Mouse (Mus musculus) left cerebral cortex, postnatal 14 days (tissue): ENCODE data around the gene Tnpo1. TPM values are rescaled to one million over a fixed set of nuclear protein-coding genes. Genes with fewer than 3 reads are reported as not detected.
A peak's percentile ranks its signal among the peaks of the same experiment; 100 is the strongest.

ENCODE experiments used
- DNase-seq, 2 experiments: peaks; one replicate each; pipeline ENCODE4 v3.0.0; 2021 to 2022; ENCODE audit warnings: low spot score in 2 of 2, mixed read lengths in 1 of 2
- intact Hi-C: fragments of 180-260 bp; cut with DNase I; formaldehyde crosslinking; loops from one replicate; pipeline ENCODE4 v1.15.1; 2025
- total RNA-seq, 2 experiments: library from RNA; stranded (reverse); gene quantifications; 2 replicates each; pipeline ENCODE4 v1.2.3; 2021

Gene Tnpo1
- total RNA-seq, 2 experiments from 2014 or later: 63.0 to 70.3 TPM

DNA sequence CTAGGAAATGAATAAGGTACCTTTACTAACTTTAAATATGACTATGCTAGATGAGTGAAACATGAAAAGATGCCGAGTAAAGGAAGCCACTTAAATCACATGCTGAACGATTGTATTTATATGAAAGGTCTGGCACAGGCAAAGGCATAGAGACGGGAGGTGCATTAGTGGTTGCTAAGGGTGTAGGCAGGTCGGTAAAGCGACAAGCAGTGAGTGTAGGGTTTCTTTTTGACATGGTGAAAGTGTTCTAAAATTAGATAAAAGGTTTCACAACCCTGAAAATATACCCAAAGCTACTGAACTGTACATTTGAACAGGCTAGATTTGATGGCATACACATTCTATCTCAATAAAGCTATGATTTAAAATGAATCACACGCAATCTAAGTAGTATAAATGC is 10.9 kb upstream of the Tnpo1 start:
- no peak for DNase-seq
- intact Hi-C loops: no loop called here

DNA sequence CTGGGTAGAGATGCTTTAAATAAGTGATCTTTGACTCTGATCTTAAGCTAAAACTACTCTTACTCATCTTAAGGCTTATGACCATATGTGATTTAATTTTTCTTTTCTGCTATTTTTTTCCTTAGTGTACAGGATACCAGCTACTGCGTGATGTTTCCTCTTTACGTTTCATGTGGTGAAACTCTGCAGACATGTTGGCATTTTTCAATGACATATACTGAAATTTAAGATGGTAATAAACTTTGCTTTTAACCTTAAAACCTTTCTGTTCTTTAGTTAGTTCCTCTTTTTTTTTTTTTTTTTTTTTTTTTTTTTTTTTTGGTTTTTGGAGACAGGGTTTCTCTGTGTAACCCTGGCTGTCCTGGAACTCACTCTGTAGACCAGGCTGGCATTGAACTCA is 2.7 kb upstream of the Tnpo1 start:
- intact Hi-C loops: loop anchor here (5.0 kb wide), 1 partner anchor 37 kb away; no protein-coding TSS in a partner anchor
- DNase-seq: no peak

DNA sequence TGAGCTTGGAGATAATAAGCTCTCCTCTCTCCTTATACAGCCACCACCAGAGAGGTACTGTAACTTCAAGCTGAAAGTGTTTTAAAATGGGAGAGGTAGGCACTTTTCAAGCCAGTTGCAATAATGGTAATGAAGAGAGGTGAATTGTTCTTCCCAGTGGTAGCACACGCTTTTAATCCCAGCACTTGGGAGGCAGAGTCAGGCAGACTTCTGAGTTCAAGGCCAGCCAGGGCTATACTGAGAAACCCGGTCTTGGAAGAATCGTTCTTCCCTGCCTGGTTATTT is 716 bp upstream of the Tnpo1 start:
- intact Hi-C loops: loop anchor here (5.0 kb wide), 1 partner anchor 35 kb away; no protein-coding TSS in a partner anchor
- no peak for DNase-seq

DNA sequence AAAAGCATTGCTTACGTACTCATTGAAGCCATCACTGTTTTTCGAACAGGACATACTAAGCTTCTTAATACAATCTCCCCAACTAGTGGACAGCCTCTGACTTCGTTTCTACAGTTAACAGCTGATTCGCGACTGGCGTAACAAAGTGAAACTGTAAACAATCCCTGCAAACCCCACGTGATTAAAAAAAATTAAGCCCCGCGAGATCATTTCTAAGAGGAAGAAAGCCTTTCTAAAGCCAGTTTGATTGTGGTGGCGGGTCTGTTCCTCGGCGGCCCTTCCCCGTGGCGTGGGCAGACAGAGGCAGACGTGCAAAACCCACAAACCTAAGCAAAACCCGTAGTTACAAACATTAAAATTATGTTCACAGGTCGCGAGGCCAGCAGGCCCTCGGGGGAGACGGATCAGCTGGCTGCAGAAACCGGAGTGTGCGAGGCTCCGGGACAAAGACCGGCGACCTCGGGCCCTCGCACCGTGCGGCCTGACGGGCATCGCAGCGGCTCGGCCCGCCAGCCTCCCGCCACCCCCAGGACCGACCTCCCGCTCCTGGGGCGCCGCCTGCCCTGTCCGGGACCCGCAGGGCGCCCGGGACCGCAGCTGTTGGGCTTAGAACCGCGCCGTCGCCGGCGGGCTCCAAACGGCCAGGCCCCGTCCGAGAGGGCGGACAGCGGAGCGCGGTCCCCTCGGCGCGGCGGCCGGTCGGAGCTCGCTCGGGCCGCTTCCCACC is 535 bp downstream of the Tnpo1 start:
- peak; percentile 41 to 74 for DNase-seq
- intact Hi-C loops: loop anchor here (5.0 kb wide), 1 partner anchor 33 kb away; no protein-coding TSS in a partner anchor

DNA sequence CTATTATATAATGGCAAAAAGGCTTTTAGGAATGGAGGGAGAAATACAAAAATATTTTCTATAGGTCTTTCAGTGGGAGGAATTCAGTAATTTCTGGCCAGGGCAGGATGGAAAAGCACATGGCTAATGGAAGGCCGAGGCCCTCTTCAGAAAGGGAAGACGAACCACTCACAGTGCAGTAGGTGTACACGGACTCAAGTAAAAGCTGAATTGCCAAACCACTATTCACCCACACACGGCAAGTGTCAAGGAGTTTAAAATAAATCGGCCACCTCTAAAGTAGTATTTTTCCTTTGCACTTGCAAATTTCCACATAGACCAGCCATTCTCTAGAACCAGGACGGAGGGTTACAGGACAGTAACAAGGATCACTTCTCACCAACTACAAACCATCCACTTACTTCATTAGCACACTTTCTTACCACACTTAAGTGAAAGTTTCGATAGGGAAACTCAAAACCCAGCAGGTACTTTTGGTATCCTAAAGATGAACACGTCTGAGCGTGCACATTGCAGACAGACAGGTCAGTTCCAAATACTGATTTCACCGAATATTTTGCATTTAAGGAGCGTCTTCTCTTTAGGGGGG is 1.2 kb downstream of the Tnpo1 start:
- no peak for DNase-seq
- intact Hi-C loops: loop anchor here (5.0 kb wide), 1 partner anchor 33 kb away; no protein-coding TSS in a partner anchor

DNA sequence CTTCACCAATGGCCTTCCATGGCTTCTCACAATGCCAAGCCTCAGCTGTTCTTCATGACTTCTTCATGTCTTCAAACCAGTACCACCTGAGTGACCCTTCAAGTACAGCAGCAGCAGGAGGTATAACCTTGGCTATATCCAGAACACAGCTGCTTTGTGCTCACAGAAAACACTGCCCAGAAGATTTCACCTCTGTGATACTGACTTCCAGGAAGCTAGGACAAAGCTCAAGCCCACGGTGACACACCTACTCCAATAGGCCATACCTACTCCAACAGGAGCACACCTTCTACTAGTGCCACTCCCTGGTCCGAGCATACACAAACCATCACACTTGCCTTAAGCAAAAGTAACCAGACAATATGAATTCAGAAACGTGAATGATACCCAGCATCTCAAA is 3.4 kb downstream of the Tnpo1 start:
- intact Hi-C loops: no loop called here
- DNase-seq: no peak

DNA sequence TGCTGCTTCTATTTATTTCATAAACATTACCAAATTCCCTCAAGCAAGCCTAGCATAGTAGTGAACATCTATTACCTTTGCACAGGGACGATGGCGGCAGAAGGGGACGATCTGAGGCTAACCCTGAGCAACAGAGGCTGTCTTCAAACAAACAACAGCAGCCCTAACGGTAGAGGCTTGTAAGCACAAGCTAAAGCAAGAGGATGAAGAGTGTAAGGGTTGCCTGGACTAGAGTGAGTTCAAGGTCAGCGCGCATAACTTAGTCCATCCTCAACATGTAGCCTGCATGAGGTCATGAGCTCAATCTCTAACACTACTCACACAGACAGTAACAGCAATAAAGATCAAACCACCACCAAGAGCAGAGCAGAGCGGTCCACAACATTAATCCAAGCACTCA is 4.9 kb downstream of the Tnpo1 start:
- no peak for DNase-seq
- intact Hi-C loops: no loop called here

DNA sequence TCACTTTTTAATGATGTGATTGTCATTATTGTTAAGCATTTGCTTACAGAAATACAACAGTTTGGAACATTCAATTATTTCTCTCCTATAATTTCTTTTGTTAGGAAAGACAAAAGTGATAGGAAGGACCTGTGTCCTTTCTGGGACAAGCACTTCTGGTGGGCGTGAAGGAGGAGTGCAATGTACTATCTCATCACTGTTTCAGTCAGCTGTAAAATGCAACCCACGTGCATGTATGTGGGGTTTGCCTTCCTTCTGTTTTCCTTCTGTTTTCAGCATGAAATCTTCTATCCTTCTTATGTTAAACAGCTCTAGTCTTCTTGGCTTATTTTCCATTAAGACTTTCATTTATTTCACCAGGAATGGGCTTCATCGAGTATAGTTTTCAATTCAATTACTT is 5.9 kb downstream of the Tnpo1 start:
- intact Hi-C loops: no loop called here
- DNase-seq: no peak

DNA sequence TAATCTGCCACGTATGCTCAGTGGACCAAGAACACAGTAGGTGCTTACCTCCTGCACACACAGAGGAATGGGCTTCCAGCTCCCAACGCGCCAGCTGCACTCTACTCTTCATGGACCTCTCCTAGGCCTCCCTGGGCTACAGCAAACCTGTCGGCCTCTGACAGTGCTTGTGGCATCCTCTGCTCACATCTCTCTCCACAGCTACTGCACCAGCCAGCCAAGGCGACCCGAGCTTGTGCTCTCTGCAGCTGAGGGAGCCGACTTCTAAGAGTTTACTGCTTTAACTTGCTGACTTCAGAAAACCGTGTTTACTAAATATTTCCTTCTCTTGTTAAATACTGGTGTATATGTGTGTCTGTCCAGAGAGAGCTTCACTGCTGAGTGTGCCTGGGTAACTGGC is 6.5 kb downstream of the Tnpo1 start:
- DNase-seq: no peak
- intact Hi-C loops: no loop called here

DNA sequence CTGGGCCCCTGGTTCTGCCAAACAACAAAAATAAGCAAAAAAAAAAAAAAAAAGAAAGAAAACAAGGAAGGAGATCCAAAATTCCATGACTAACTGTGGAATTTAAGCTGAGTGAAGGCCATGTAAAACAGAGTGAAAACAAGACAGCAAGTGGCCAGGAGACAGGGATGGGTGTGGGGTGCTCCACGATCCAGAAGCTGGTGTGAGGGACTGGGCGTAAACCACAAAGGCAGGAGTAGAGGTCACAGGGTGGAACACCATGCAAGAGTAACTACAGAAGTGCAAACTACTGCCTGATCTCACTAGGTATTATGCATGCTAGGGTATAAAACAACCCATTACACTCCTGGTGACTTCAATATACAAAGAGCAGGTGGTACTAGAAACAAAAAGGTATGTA is 8.3 kb downstream of the Tnpo1 start:
- no peak for DNase-seq
- intact Hi-C loops: no loop called here

DNA sequence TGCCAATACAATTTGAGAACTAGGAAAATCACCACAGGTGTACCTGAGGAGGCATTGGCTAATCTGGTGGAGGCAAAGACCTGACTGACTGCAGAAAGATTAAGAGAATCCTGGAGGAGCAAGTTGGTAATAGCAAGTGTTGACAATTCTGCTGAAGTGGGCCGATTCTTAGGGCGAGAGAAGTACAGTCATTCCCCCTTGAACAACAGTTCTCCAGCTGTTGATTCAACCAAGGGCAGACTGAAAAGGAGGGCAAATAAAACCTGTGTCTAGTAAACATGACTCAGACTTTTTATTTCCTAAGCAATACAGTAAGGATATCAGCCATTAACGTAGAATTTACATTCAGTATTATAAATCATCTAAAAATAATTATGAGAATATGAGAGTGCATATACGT is 10.6 kb downstream of the Tnpo1 start:
- intact Hi-C loops: no loop called here

DNA sequence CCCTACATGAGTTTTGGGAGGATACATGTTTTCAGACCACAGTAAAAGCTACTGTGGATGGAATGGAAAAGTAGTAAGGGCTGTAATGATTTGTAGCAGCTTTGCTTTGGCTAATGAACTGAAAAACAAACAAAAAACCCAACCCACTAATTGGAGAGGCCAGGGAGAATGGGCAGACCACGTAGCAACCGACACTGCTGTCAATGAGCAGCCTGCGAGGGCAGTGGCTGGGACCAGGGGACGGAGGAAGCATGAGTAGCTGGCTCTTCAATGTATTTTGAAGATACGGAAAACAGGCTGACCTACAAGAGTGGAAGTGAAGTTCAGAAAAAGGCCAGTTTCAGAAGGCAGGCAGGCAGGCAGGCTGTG is 11.4 kb downstream of the Tnpo1 start:
- no peak for DNase-seq
- intact Hi-C loops: no loop called here

More for the DNA sequence above, 10.6 kb downstream of the Tnpo1 start:
- no peak for DNase-seq

DNA sequence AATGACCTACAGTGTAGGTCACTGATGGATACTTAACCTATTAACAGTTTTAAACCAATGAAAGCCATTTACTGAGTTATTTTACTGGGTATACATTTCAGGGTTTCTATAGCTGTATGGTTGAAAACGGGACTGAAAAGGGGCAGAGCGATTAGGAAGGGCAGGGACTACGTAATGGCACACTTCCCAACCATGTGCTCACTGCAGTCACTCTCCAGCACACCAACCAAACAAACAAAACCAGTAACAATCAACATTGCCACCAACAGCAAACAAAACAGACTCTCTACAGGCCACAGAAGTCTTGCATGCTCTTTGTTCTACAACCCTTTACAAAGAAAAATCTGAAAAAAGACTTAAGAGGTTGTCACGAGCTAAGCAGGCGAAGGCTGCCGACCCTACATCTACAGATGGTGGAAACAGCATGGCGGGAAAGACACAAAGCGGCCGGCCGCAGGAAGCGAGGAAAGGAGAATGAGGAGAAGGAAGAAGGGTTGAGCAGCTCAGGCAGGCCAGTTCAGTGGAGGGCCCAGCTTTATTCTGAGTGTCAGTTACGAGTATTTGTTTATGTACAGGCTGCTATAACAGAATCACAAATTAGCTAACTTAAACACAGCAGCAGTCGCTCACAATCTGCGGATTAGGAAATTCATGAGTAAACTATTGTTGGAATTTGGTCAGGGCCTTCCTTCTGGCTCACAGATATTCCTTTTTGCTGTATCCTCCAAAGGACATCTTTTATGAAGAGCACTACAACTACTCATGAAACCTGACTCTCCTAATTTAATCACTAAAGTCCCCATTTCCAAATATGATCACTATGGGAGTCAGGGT is 12.0 kb downstream of the Tnpo1 start:
- DNase-seq: no peak
- intact Hi-C loops: no loop called here

DNA sequence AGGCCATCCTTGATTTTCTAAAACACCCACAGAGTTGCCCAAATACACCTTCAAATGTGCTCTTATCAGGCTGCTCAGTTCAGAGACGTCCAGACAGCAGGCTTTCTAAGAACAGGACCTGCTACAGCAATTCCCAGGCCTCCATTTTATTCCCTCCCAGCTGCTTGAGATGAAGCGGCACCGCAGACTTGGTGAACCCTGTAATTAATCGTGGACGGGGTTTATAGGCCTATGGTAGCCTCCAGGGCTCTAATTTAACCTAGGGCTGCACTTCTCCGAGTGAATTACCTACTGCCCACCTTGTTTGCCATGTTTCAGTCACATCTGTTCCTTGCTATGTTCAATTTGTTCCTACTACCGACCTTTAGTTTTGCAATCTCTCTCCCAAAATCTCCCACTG is 13.0 kb downstream of the Tnpo1 start:
- no peak for DNase-seq
- intact Hi-C loops: no loop called here

DNA sequence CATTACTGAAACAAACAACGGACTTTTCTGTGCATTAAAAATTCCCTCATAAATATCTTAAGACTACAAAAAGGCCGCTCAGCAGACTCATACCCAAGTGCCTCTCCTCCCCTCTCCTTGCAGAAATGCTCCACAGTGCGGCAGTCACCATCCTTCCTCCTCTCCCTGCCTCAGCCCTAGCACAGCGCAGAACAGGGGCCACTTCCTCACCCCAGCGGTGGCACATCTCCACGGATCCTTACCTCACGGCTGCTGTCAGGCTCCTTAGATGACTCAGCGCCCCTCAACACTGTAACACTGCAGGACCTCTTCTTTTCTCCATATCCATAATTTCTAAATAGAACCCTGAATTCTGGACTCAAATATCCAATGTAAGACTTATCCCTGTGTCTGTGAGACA is 13.6 kb downstream of the Tnpo1 start:
- DNase-seq: no peak

DNA sequence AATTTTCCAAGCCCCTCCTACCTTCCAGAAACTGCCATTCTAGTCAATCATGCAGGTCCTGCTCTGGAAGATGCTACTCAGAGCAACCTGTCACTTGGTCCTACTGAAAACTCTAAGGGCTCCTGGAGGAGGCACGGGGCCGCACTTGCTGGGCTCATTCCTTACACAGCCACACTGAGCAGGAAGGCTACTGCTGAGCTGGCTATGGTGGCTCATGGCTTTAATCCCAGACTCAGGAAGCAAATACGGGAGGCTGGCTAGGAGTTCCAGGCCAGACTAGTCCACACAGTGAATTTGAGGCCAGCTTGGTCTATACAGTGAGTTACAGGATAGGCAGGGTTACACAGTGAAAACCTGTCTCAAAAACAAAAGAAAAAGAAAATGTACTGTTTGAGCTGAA is 15.4 kb downstream of the Tnpo1 start:
- intact Hi-C loops: no loop called here

More for the DNA sequence above, 13.6 kb downstream of the Tnpo1 start:
- intact Hi-C loops: no loop called here

DNA sequence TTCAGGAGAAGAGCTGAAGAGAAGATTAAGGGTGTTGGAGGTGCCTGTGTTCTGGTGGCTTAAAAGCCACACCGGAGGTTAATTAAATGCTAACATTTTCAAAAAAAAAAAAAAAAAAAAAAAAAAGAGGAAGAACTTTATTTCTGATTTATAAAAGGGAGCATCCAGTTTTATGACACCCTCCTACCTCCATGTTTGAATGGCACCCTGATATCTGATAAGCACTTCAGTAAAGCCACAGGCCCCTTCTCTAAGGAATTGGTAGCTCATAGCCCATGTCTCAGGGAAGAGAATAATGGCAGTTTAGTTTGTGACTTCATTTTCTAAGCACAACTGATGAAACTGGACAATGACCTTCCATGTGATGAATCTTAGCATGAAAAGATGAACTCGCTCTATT is 21.6 kb downstream of the Tnpo1 start:
- no peak for DNase-seq
- intact Hi-C loops: no loop called here

More for the DNA sequence above, 15.4 kb downstream of the Tnpo1 start:
- no peak for DNase-seq

DNA sequence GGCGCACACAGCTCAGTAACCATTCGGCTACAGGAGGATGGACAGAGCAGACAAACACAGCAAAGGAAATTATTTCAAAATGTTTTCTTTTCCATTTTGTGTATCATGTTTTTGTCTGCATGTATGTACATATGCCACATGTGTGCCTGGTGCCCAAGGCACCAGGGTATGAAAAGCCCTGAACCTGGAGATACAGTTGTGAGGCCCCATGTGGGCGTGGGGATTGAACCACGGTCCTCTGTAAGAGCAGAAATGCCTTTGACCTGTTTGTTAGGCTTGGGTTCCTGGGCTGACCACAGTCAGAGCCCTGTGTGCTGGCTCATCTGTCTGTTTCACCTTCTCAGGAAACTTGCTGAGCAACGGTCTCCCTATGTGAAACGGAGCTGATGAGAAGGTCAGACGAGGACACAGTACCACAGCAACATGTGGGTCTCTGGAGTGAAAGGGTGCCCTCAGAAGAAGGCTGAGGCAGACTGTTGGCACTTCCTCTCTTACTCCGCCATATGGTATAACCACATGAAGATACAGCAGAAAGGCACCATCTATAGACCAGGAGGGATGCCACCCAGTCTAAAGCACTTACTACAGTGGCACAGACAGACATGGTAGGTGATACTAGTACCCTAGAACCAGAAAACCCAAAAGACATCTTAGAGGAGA is 23.7 kb downstream of the Tnpo1 start:
- intact Hi-C loops: no loop called here
- no peak for DNase-seq

DNA sequence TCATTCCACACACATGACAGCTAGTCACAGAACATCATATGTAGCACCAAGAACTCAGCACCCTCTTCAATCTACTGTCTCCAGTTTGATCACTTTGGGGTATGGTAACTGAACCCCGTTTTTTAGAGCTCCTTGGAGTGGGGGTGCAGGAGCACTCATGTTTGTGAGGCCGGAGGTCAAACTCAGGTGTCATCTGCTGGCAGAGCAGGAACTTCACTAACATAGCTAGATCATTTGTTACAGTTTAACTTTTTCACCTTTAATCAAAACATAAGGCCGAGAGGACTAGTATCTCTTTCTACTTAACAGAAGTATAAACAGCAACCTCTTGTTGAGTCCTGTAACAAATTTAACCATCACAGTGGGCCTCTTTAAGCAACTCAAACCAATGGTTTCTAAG is 26.6 kb downstream of the Tnpo1 start:
- intact Hi-C loops: no loop called here
- no peak for DNase-seq

DNA sequence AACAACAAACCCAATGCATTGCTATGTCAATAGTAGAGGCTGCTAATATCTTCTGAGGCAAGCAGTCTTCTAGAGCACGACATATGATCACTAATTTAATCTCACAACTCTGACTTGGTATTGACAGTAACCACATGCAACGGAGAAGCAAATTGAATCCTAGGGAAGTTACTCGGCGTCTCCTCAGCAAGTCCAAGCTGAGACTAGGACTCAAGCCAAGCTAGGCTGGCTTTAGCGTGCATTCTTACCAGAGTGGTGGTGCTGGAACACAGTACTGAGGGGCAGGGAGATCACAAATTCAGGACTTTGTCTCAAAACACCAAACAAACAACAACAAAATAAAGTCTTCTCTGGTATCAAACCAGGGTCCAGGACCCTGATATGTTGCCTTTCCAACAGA is 28.6 kb downstream of the Tnpo1 start:
- intact Hi-C loops: no loop called here
- DNase-seq: no peak
